Mouse (Mus musculus) forebrain, embryonic 15.5 days (tissue): ENCODE data around the gene Nhej1. TPM values are rescaled to one million over a fixed set of nuclear protein-coding genes. Genes with fewer than 3 reads are reported as not detected.

Experiments
- ATAC-seq: fragments of 200-750 bp; cut with Nextera tagmentation; replicated peaks from 2 replicates; pipeline ENCODE4 v1.8.0; 2017; ENCODE audit warnings: mild to moderate bottlenecking, moderate TSS enrichment, moderate library complexity
- H3K27ac ChIP-seq: fragments of 300-500 bp; sonication (generic); replicated peaks from 2 replicates; pipeline ENCODE4 v1.5.1; 2015; ENCODE audit warnings: mild to moderate bottlenecking, inconsistent platforms
- H3K27me3 ChIP-seq: fragments of 300-500 bp; sonication (generic); 2 replicates; pipeline ENCODE4 v1.6.1; 2015; ENCODE audit warnings: inconsistent platforms
- H3K36me3 ChIP-seq: fragments of 300-500 bp; sonication (generic); 2 replicates; pipeline ENCODE4 v1.6.1; 2015; ENCODE audit warnings: mild to moderate bottlenecking, inconsistent platforms
- H3K4me1 ChIP-seq: fragments of 300-500 bp; sonication (generic); 2 replicates; pipeline ENCODE4 v1.6.1; 2015; ENCODE audit warnings: inconsistent platforms
- H3K4me2 ChIP-seq: fragments of 300-500 bp; sonication (generic); replicated peaks from 2 replicates; pipeline ENCODE4 v1.6.1; 2015; ENCODE audit warnings: mild to moderate bottlenecking, inconsistent platforms
- H3K4me3 ChIP-seq: fragments of 300-500 bp; sonication (generic); 2 replicates; pipeline ENCODE4 v1.5.1; 2015; ENCODE audit warnings: mild to moderate bottlenecking, inconsistent platforms
- H3K9ac ChIP-seq: fragments of 300-500 bp; sonication (generic); replicated peaks from 2 replicates; pipeline ENCODE4 v1.6.1; 2015; ENCODE audit warnings: mild to moderate bottlenecking, inconsistent platforms
- H3K9me3 ChIP-seq: fragments of 300-500 bp; sonication (generic); 2 replicates; pipeline ENCODE4 v1.6.1; 2016; ENCODE audit warnings: inconsistent platforms
- WGBS: fragments of 180-500 bp; shearing (Covaris S2); methylation state at CpG from one replicate; pipeline ENCODE4 v1.1.7; 2015; ENCODE audit warnings: mixed read lengths; 5-methylcytosine and 5-hydroxymethylcytosine counted together
- polyA plus RNA-seq: library from polyadenylated mRNA; unstranded; fragments of >200 nt; fragmentation: Nextera tagmentation; extraction: Ambion mirVana; gene quantifications from 2 replicates; pipeline ENCODE4 v1.2.1, GENCODE M21; 2015

Nhej1 gene
- polyA plus RNA-seq, 1 experiment from 2014 or later: 7.0 TPM

DNA sequence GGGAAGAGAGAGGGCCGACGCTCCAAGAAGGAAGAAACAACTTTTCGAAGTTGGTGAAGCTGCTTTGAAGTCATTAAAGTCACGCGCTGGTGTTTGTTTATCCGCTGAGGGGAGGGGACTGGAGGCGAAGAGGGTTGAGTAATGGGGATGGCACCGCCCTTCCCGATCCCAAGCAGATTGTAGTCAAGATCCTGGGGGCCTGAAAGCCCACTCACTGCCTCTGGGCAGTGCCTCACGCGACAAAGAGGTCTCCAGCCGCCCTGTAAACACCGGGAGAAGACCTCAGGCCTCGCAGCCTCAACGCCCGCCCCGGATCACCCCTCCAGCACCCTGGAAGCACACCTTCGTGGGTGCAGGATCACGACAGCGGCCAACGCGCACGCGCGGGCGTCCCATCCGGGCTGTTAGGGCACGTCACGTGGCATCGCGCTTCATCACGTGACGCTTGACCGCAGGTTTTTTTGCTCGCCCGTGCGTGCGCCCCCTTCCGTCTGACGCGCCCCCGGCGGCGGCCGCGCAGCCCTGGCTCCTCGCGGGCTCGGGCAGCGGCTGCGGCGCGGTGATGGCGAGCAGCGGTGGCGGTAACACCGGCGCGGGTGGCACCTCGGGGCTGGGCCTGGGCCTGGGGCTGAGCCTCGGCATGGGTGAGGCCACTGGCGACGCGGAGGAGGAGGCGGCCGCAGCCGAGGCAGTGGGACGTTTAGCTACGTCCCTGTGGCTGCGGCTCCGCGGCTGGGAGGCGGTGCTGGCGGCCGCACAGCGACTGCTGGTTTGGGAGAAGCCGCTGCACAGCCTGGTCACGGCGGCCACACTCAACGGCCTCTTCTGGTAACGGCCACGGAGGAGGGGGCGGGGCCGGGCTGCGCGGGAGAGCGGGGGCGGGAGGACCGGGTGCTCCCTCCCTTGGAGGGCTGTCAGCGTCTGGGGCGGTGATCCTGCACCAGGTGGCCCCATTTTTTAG is 17.6 kb upstream of the Nhej1 start, which contains the start of the genes Cnppd1 and Retreg2:
Gene Cnppd1 (minus strand): TSS at position 411 of the 961 bp plus-strand sequence.
Gene Retreg2 (plus strand): TSS at position 478 of the 961 bp plus-strand sequence.
- peaks cover 47% of the 10 kb centered on the region for H3K36me3 ChIP-seq

GRCm38 (mm10) chr1:75141486-75142190 is 16.6 kb upstream of the Nhej1 start:
- WGBS: under 1% methylated on average over 52 of the region's 53 CpGs
- ATAC-seq: 0 out of 2 replicates have a peak, but pooled peaks have one; percentile 4
- H3K4me3 ChIP-seq: peak overlapping the region; percentile 90
- no peaks in the 10 kb centered on the region for H3K9me3 ChIP-seq
- peaks cover 45% of the 10 kb centered on the region for H3K36me3 ChIP-seq
- peak overlapping the region; percentile 89 for H3K4me2 ChIP-seq
- H3K9ac ChIP-seq: peak overlapping the region; percentile 96
- peak overlapping the region; percentile 98 for H3K27ac ChIP-seq
- H3K4me1 ChIP-seq: peaks cover 32% of the 10 kb centered on the region
- H3K27me3 ChIP-seq: no peaks in the 10 kb centered on the region

More for the DNA sequence above, 17.6 kb upstream of the Nhej1 start, which contains the start of the genes Cnppd1 and Retreg2:
- H3K4me1 ChIP-seq: peaks cover 32% of the 10 kb centered on the region
- H3K9me3 ChIP-seq: no peaks in the 10 kb centered on the region
- H3K9ac ChIP-seq: peak within 1 kb of the TSS; percentile 96
- peak within 1 kb of the TSS; percentile 89 for H3K4me2 ChIP-seq
- peak within 1 kb of the TSS; percentile 98 for H3K27ac ChIP-seq
- peak within 1 kb of the TSS; percentile 90 for H3K4me3 ChIP-seq
- ATAC-seq: peak; percentile 91
- H3K27me3 ChIP-seq: no peaks in the 10 kb centered on the region
- under 1% methylated on average over 91 of the region's 91 CpGs for WGBS

- Histone ChIP-seq H3K27ac (no peak overlapping the region), H3K36me3 (peaks cover 42% of the 10 kb centered on the region)
- WGBS: 68% methylated on average over 4 of the region's 4 CpGs
Measured at GRCm38 (mm10) chr1:75140601-75141190, 15.7 kb upstream of the Nhej1 start.

GRCm38 (mm10) chr1:75138448-75138847 is 13.4 kb upstream of the Nhej1 start:
- ATAC-seq: no peak
- Histone ChIP-seq H3K4me2 (no peak overlapping the region), H3K27me3 (no peaks in the 10 kb centered on the region), H3K4me1 (peaks cover 20% of the 10 kb centered on the region), H3K9me3 (no peaks in the 10 kb centered on the region), H3K9ac (no peak overlapping the region), H3K36me3 (peaks cover 41% of the 10 kb centered on the region), H3K27ac (no peak overlapping the region), H3K4me3 (no peak overlapping the region)
- WGBS: 90% methylated on average over 2 of the region's 2 CpGs

More at GRCm38 (mm10) chr1:75140601-75141190, 15.7 kb upstream of the Nhej1 start:
- H3K4me2 ChIP-seq: peak overlapping the region; percentile 89
- no peaks in the 10 kb centered on the region for H3K27me3 ChIP-seq
- no peak for ATAC-seq
- no peaks in the 10 kb centered on the region for H3K9me3 ChIP-seq
- H3K9ac ChIP-seq: peak overlapping the region; percentile 96
- H3K4me1 ChIP-seq: peaks cover 32% of the 10 kb centered on the region
- H3K4me3 ChIP-seq: peak overlapping the region; percentile 90

DNA sequence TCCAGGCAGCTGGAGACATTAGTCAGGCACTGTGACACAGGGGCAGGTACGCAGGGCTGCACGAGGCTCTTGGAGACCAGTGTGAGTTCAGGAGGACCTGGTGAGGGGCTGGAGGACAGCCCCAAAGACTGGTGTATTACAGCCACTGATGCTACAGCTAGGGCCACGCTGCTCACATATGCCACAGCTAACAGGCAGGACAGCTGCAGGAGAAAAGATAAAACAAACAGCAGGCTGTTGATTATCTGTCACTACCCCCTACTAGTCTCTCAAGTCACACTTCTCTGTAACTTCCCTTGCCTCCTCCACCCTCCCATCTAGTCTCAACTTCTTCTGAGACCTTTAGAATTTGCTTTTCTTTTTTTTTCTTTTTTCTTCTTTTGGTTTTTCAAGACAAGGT is 11.7 kb upstream of the Nhej1 start:
- Histone ChIP-seq H3K27ac (no peak overlapping the region), H3K4me1 (peaks cover 16% of the 10 kb centered on the region), H3K4me2 (no peak overlapping the region), H3K27me3 (no peaks in the 10 kb centered on the region), H3K9me3 (no peaks in the 10 kb centered on the region), H3K36me3 (peaks cover 41% of the 10 kb centered on the region), H3K4me3 (no peak overlapping the region), H3K9ac (no peak overlapping the region)
- no peak for ATAC-seq
- 82% methylated on average over 3 of the region's 3 CpGs for WGBS

GRCm38 (mm10) chr1:75136293-75136692 is 11.3 kb upstream of the Nhej1 start:
- Histone ChIP-seq H3K4me1 (peaks cover 16% of the 10 kb centered on the region), H3K4me3 (no peak overlapping the region), H3K4me2 (no peak overlapping the region), H3K9me3 (no peaks in the 10 kb centered on the region), H3K27me3 (no peaks in the 10 kb centered on the region), H3K27ac (no peak overlapping the region), H3K36me3 (peaks cover 41% of the 10 kb centered on the region), H3K9ac (no peak overlapping the region)
- 89% methylated on average over 6 of the region's 6 CpGs for WGBS
- no peak for ATAC-seq

GRCm38 (mm10) chr1:75133421-75134207 is 8.6 kb upstream of the Nhej1 start, which contains the start of gene Slc23a3:
TSS of gene Slc23a3 (minus strand) at chr1:75133890.
- ATAC-seq: no peak
- H3K27me3 ChIP-seq: no peaks in the 10 kb centered on the region; the same call in 1 of the 2 replicates

GRCm38 (mm10) chr1:75128641-75129040 is 3.6 kb upstream of the Nhej1 start:
- ATAC-seq: no peak
- Histone ChIP-seq H3K27ac (no peak overlapping the region), H3K36me3 (no peaks in the 10 kb centered on the region), H3K9ac (no peak overlapping the region), H3K27me3 (no peaks in the 10 kb centered on the region; the same call in 1 of the 2 replicates), H3K4me1 (peaks cover 6% of the 10 kb centered on the region), H3K4me3 (no peak overlapping the region), H3K4me2 (no peak overlapping the region), H3K9me3 (no peaks in the 10 kb centered on the region)
- WGBS: 82% methylated on average over 3 of the region's 3 CpGs

More at GRCm38 (mm10) chr1:75133421-75134207, 8.6 kb upstream of the Nhej1 start, which contains the start of gene Slc23a3:
- WGBS: 67% methylated on average over 12 of the region's 12 CpGs
- Histone ChIP-seq H3K9me3 (no peaks in the 10 kb centered on the region), H3K36me3 (peaks cover 31% of the 10 kb centered on the region), H3K9ac (no peak within 1 kb of the TSS), H3K27ac (no peak within 1 kb of the TSS), H3K4me2 (no peak within 1 kb of the TSS), H3K4me3 (no peak within 1 kb of the TSS), H3K4me1 (no peaks in the 10 kb centered on the region)

GRCm38 (mm10) chr1:75125418-75125817 is 418 bp upstream of the Nhej1 start:
- Histone ChIP-seq H3K36me3 (no peaks in the 10 kb centered on the region), H3K9ac (peak overlapping the region; percentile 66), H3K27ac (peak overlapping the region; percentile 94; the same call in 1 of the 2 replicates), H3K4me2 (peak overlapping the region; percentile 65), H3K9me3 (no peaks in the 10 kb centered on the region), H3K27me3 (no peaks in the 10 kb centered on the region; the same call in 1 of the 2 replicates), H3K4me3 (peak overlapping the region; percentile 76), H3K4me1 (peaks cover 6% of the 10 kb centered on the region)
- ATAC-seq: no peak
- WGBS: 35% methylated on average over 5 of the region's 5 CpGs

- Histone ChIP-seq H3K9ac (no peak overlapping the region), H3K9me3 (no peaks in the 10 kb centered on the region), H3K4me2 (no peak overlapping the region), H3K27ac (no peak overlapping the region), H3K4me3 (no peak overlapping the region), H3K36me3 (no peaks in the 10 kb centered on the region), H3K27me3 (no peaks in the 10 kb centered on the region), H3K4me1 (peaks cover 6% of the 10 kb centered on the region)
- WGBS: 80% methylated on average over 3 of the region's 3 CpGs
- ATAC-seq: no peak
Measured at GRCm38 (mm10) chr1:75122211-75122610, 2.8 kb downstream of the Nhej1 start.

DNA sequence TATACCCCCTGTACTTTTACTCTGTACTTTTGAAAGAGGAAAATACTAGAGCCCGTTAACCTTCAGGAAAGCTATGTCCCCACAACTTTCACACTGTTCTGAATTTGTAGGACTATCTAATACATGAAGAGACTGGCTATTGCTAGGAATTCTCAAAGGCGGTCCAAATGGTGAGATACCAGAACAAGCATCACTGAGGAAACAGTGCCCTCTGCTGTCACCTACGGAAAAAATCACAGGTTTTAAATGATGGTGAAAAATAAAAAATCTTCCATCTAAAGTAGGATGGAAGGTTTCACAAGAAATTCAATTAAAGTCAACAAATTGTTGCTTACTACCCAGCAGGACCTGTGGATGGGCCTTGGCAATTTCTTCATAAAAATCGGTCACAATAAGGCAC is 72.9 kb downstream of the Nhej1 start:
- no peak for ATAC-seq
- no peak overlapping the region for H3K27ac ChIP-seq
- no peak overlapping the region for H3K4me3 ChIP-seq
- no peak overlapping the region for H3K4me2 ChIP-seq
- no peaks in the 10 kb centered on the region for H3K9me3 ChIP-seq
- no peaks in the 10 kb centered on the region for H3K4me1 ChIP-seq
- H3K36me3 ChIP-seq: no peaks in the 10 kb centered on the region
- no peaks in the 10 kb centered on the region for H3K27me3 ChIP-seq
- WGBS: 37% methylated on average over 4 of the region's 4 CpGs
- H3K9ac ChIP-seq: no peak overlapping the region
